Mouse (Mus musculus): ENCODE measurements around the gene Cadps. TPM values are rescaled to one million over a fixed set of nuclear protein-coding genes. Genes with fewer than 3 reads are reported as not detected.

Cadps gene
- polyA plus RNA-seq, 1 experiment from 2014 or later = not detected

DNA sequence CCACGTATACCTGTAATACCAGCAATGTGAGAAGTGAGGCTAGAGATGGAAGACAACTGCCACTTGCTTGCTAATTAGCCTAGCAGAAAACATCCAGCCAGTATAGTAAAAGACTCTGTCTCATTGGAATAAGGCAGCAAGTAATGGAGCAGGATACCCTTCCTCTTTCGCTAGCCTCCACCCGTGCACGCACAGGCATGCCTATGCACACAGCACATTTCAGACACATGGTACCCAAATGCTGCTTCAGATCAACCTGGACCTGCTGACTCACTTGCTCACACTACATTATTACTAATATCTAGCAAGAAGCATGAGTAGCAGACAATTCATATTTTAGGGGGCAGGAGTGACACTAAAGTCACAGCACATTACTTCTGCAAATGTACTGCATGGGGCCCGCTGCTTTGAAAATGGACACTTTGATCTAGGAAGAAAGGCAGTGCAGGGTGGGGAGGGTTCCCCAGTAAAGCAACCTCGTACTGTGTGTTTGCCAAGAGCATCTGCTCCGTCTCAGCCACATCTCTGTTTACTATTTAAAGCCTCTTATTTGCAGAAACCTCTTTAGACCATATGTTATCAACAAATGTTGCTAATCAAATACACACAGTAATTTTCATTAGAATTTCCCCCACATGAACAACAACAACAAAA, 263.8 kb downstream of the Cadps start:
- Histone ChIP-seq H3K36me3 (ENCODE audit: control insufficient read depth, insufficient read depth) (no peaks in the 10 kb centered on the region), H3K9ac (ENCODE audit: low read depth, low read length) (no peak overlapping the region), H3K27me3 (ENCODE audit: control insufficient read depth, insufficient read depth, low read depth, low read length) (no peaks in the 10 kb centered on the region), H3K9me3 (replicated peaks; ENCODE audit: control insufficient read depth, low read length) (no peaks in the 10 kb centered on the region), H3K4me2 (ENCODE audit: low read depth, low read length) (no peak overlapping the region), H3K4me3 (ENCODE audit: low read depth, low read length) (no peak overlapping the region), H3K27ac (ENCODE audit: low read length) (no peak overlapping the region), H3K4me1 (ENCODE audit: control insufficient read depth, low read depth, low read length) (no peaks in the 10 kb centered on the region)
- ATAC-seq (ENCODE audit: low read depth) = no peak
- WGBS (ENCODE audit: insufficient replicate concordance) = 58% methylated on average over 7 of the region's 7 CpGs

DNA sequence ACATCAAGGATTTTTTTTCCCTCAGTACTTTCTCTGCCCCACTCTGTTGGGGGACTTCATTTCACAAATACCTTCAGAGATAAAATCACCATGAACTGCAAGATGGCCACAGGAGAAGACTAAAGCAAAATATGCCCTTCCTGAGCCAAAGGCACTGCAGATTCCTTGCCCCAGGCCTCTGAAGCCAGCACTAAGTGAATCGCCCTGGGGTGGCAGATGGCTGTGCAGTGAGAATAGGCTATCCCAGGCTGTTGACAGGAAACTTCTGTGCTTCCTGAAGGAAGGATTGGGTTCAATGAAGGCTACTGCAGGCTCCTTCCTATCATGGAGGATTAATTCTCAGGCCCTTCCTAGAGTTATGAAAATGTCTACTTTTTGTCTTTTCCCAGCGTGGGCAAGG, 268.4 kb downstream of the Cadps start:
- Histone ChIP-seq H3K27ac (ENCODE audit: low read length) (no peak overlapping the region), H3K4me2 (ENCODE audit: low read depth, low read length) (no peak overlapping the region), H3K4me1 (ENCODE audit: control insufficient read depth, low read depth, low read length) (no peaks in the 10 kb centered on the region), H3K36me3 (ENCODE audit: control insufficient read depth, insufficient read depth) (no peaks in the 10 kb centered on the region), H3K9me3 (replicated peaks; ENCODE audit: control insufficient read depth, low read length) (no peaks in the 10 kb centered on the region), H3K9ac (ENCODE audit: low read depth, low read length) (no peak overlapping the region), H3K4me3 (ENCODE audit: low read depth, low read length) (no peak overlapping the region), H3K27me3 (ENCODE audit: control insufficient read depth, insufficient read depth, low read depth, low read length) (no peaks in the 10 kb centered on the region)
- WGBS (ENCODE audit: insufficient replicate concordance) = 35% methylated on average over 2 of the region's 2 CpGs
- no peak for ATAC-seq (ENCODE audit: low read depth)

DNA sequence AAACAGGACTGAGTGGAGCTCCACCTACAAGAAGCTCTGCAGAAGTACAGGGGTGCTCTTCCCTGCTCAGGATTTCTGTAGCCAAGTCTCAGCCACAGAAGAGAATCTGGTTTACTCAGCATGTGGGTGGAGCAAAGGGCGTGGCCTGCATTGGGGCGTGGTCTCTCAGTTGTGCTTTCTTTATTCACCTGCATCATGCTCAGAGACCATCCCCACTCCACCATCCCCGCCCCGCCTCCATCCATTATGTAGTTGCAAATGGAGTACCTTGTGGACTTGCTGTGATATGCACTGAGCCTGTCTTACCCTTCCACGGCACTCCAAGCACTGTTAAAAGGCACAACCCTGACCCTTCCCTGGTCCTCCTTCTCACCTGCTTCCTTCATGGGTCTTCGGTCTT, 271.5 kb downstream of the Cadps start:
- Histone ChIP-seq H3K4me2 (ENCODE audit: low read depth, low read length) (no peak overlapping the region), H3K27me3 (ENCODE audit: control insufficient read depth, insufficient read depth, low read depth, low read length) (no peaks in the 10 kb centered on the region), H3K36me3 (ENCODE audit: control insufficient read depth, insufficient read depth) (no peaks in the 10 kb centered on the region), H3K4me1 (ENCODE audit: control insufficient read depth, low read depth, low read length) (no peaks in the 10 kb centered on the region), H3K4me3 (ENCODE audit: low read depth, low read length) (no peak overlapping the region), H3K9ac (ENCODE audit: low read depth, low read length) (no peak overlapping the region), H3K27ac (ENCODE audit: low read length) (no peak overlapping the region), H3K9me3 (replicated peaks; ENCODE audit: control insufficient read depth, low read length) (no peaks in the 10 kb centered on the region)
- no peak for ATAC-seq (ENCODE audit: low read depth)
- WGBS (ENCODE audit: insufficient replicate concordance) = 47% methylated on average over 6 of the region's 6 CpGs

DNA sequence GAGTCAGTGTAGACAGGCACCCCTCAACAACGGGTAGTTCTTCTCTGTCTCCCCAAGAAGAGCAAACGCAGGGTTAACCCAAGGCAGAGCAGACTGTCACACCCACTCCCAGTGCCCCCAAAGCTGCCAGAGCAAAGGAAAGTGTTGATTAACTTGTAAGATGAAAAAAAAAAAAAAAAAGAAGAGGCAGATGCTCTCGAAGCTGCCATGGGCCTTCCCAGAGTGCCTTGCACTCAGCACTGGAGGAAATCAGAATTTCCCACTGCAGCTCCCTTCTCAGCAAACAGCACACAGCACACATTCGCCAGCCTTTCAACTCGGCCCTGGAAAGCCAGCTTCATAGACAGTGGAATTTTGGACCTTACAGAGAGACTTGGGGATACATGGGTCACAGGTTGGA, 271.9 kb downstream of the Cadps start:
- no peak for ATAC-seq (ENCODE audit: low read depth)
- WGBS (ENCODE audit: insufficient replicate concordance) = 27% methylated on average over 5 of the region's 5 CpGs
- H3K9ac ChIP-seq (ENCODE audit: low read depth, low read length) = no peak overlapping the region
- no peak overlapping the region for H3K4me2 ChIP-seq (ENCODE audit: low read depth, low read length)
- no peaks in the 10 kb centered on the region for H3K27me3 ChIP-seq (ENCODE audit: control insufficient read depth, insufficient read depth, low read depth, low read length)
- H3K4me1 ChIP-seq (ENCODE audit: control insufficient read depth, low read depth, low read length) = no peaks in the 10 kb centered on the region
- H3K4me3 ChIP-seq (ENCODE audit: low read depth, low read length) = no peak overlapping the region
- no peaks in the 10 kb centered on the region for H3K36me3 ChIP-seq (ENCODE audit: control insufficient read depth, insufficient read depth)
- H3K27ac ChIP-seq (ENCODE audit: low read length) = no peak overlapping the region
- H3K9me3 ChIP-seq (replicated peaks; ENCODE audit: control insufficient read depth, low read length) = no peaks in the 10 kb centered on the region

DNA sequence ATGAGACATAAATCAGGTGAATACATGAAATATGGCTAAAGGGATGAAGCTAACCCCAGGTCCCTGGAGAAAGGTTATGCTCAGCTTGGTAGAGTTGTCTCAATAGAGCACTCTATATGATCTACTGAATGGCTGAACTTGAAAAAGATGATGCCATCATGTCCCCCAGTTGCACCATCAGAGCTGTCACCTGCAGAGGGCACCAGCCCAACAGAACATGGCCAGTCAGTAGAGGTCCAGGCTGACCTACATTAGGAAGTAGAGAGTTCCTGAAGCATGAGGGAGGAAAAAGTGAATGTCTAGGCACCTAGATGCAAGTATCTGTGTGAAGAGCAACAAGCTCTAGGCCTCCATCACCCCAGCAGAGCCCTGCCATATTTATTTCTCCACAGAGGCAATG, 273.6 kb downstream of the Cadps start:
- H3K9ac ChIP-seq (ENCODE audit: low read depth, low read length) = no peak overlapping the region
- H3K4me3 ChIP-seq (ENCODE audit: low read depth, low read length) = no peak overlapping the region
- H3K27me3 ChIP-seq (ENCODE audit: control insufficient read depth, insufficient read depth, low read depth, low read length) = no peaks in the 10 kb centered on the region
- no peaks in the 10 kb centered on the region for H3K9me3 ChIP-seq (replicated peaks; ENCODE audit: control insufficient read depth, low read length)
- H3K27ac ChIP-seq (ENCODE audit: low read length) = no peak overlapping the region
- H3K4me2 ChIP-seq (ENCODE audit: low read depth, low read length) = no peak overlapping the region
- no peaks in the 10 kb centered on the region for H3K4me1 ChIP-seq (ENCODE audit: control insufficient read depth, low read depth, low read length)
- no peaks in the 10 kb centered on the region for H3K36me3 ChIP-seq (ENCODE audit: control insufficient read depth, insufficient read depth)
- ATAC-seq (ENCODE audit: low read depth) = no peak

DNA sequence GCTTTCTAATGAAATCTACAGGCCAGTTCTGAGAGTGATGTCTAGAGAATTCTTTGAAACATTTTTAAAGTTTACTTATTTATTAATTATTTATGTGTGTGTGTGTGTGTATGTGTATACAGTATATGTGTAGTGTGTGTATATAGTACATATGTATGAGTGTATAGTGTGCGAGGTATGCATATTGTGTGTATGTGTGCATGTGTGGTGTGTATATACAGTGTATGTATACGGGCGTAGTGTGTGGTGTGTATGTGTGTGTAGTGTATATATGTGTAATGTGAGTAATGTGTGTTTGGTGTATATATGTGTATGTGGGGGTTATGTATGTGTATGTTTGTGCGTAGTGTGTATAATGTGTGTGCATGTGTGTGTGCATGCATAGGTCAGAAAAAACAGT, 275.4 kb downstream of the Cadps start:
- Histone ChIP-seq H3K4me2 (ENCODE audit: low read depth, low read length) (no peak overlapping the region), H3K27me3 (ENCODE audit: control insufficient read depth, insufficient read depth, low read depth, low read length) (no peaks in the 10 kb centered on the region), H3K4me3 (ENCODE audit: low read depth, low read length) (no peak overlapping the region), H3K36me3 (ENCODE audit: control insufficient read depth, insufficient read depth) (no peaks in the 10 kb centered on the region), H3K4me1 (ENCODE audit: control insufficient read depth, low read depth, low read length) (no peaks in the 10 kb centered on the region), H3K27ac (ENCODE audit: low read length) (no peak overlapping the region), H3K9me3 (replicated peaks; ENCODE audit: control insufficient read depth, low read length) (no peaks in the 10 kb centered on the region), H3K9ac (ENCODE audit: low read depth, low read length) (no peak overlapping the region)
- no peak for ATAC-seq (ENCODE audit: low read depth)
- WGBS (ENCODE audit: insufficient replicate concordance) = 74% methylated on average over 4 of the region's 4 CpGs

DNA sequence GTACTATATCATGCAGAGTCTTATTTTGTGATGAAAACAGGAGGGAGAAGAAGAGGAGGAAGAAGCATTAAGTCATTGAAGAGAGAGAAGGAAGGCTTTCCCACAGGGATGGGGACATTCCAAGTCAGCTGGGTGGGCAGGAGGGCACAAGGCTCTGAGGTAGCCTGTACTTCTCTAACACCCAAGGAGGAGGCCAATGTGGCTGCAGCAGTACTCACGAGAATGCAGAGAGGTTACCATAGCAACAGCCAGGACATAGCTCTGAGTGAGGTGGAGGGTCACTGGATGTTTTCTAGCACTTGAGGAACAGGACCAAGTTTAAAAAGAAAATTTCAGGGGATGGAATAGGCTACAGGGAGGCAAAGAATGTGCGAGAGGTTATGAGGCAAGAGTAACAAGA, 281.1 kb downstream of the Cadps start:
- ATAC-seq (ENCODE audit: low read depth) = no peak
- no peak overlapping the region for H3K4me3 ChIP-seq (ENCODE audit: low read depth, low read length)
- H3K4me1 ChIP-seq (ENCODE audit: control insufficient read depth, low read depth, low read length) = no peaks in the 10 kb centered on the region
- no peaks in the 10 kb centered on the region for H3K36me3 ChIP-seq (ENCODE audit: control insufficient read depth, insufficient read depth)
- no peak overlapping the region for H3K4me2 ChIP-seq (ENCODE audit: low read depth, low read length)
- H3K27ac ChIP-seq (ENCODE audit: low read length) = no peak overlapping the region
- H3K27me3 ChIP-seq (ENCODE audit: control insufficient read depth, insufficient read depth, low read depth, low read length) = no peaks in the 10 kb centered on the region
- H3K9me3 ChIP-seq (replicated peaks; ENCODE audit: control insufficient read depth, low read length) = no peaks in the 10 kb centered on the region
- no peak overlapping the region for H3K9ac ChIP-seq (ENCODE audit: low read depth, low read length)
- 28% methylated on average over 2 of the region's 2 CpGs for WGBS (ENCODE audit: insufficient replicate concordance)

DNA sequence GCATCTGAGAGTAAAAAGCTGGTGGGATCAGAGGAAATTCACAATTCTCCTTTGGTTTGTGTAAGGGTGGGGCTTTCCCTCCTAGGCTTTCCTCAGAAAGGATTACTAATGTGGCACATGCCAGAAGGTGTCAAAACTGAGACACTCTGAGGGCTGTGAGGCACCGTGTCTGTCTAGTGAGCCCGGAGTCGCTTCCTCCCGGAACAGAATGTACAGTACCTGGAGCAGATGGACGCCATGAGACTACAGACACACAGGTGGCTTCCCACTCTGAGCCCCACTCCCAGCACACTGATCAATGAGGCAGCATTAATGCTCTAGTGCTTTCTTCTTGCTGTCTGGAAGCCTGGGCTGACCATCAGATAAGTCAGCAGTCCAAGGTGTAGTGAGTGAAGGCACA, 283.8 kb downstream of the Cadps start:
- ATAC-seq (ENCODE audit: low read depth) = no peak
- no peaks in the 10 kb centered on the region for H3K9me3 ChIP-seq (replicated peaks; ENCODE audit: control insufficient read depth, low read length)

DNA sequence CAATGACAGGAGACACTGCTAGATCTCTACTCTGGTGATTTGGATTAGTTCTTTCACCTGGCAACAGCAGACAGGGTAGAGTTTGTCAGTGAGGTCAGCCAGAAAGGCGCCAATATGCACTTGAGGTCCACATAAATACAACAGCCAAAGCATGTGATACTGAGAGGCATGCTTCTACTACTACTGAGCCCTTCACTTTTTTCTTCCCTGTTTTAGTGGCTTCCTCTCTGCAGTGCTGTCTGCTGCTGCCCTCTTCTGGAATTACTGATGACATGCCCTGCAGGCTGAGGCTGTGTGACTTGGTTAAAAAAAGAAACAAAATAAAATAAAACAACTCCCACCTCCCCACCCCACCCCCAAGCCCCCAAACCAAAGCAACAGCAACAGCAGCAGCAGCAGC, 291.8 kb downstream of the Cadps start:
- H3K4me1 ChIP-seq (ENCODE audit: control insufficient read depth, low read depth, low read length) = no peaks in the 10 kb centered on the region
- no peak overlapping the region for H3K4me2 ChIP-seq (ENCODE audit: low read depth, low read length)
- H3K27ac ChIP-seq (ENCODE audit: low read length) = no peak overlapping the region
- H3K36me3 ChIP-seq (ENCODE audit: control insufficient read depth, insufficient read depth) = no peaks in the 10 kb centered on the region
- no peak overlapping the region for H3K4me3 ChIP-seq (ENCODE audit: low read depth, low read length)
- ATAC-seq (ENCODE audit: low read depth) = no peak
- no peaks in the 10 kb centered on the region for H3K27me3 ChIP-seq (ENCODE audit: control insufficient read depth, insufficient read depth, low read depth, low read length)
- no peak overlapping the region for H3K9ac ChIP-seq (ENCODE audit: low read depth, low read length)
- 18% methylated on average over 1 of the region's 1 CpGs for WGBS (ENCODE audit: insufficient replicate concordance)
- H3K9me3 ChIP-seq (replicated peaks; ENCODE audit: control insufficient read depth, low read length) = no peaks in the 10 kb centered on the region

More for the DNA sequence above, 283.8 kb downstream of the Cadps start:
- no peaks in the 10 kb centered on the region for H3K36me3 ChIP-seq (ENCODE audit: control insufficient read depth, insufficient read depth)
- no peak overlapping the region for H3K27ac ChIP-seq (ENCODE audit: low read length)
- H3K4me2 ChIP-seq (ENCODE audit: low read depth, low read length) = no peak overlapping the region
- H3K4me1 ChIP-seq (ENCODE audit: control insufficient read depth, low read depth, low read length) = no peaks in the 10 kb centered on the region
- no peaks in the 10 kb centered on the region for H3K27me3 ChIP-seq (ENCODE audit: control insufficient read depth, insufficient read depth, low read depth, low read length)
- 71% methylated on average over 5 of the region's 5 CpGs for WGBS (ENCODE audit: insufficient replicate concordance)
- no peak overlapping the region for H3K4me3 ChIP-seq (ENCODE audit: low read depth, low read length)
- H3K9ac ChIP-seq (ENCODE audit: low read depth, low read length) = no peak overlapping the region
